Mouse (Mus musculus) C2C12 (cell line): ENCODE measurements around the gene Fam172a.

Experiments used
- CTCF ChIP-seq: IDR thresholded peaks from one replicate; pipeline ENCODE4 v1.5.1; 2011; ENCODE audit not compliant: control insufficient read depth, insufficient read depth, insufficient read length
- MAX ChIP-seq: IDR thresholded peaks from one replicate; pipeline ENCODE4 v1.6.1; 2011; ENCODE audit warnings: mild to moderate bottlenecking, control low read depth

DNA sequence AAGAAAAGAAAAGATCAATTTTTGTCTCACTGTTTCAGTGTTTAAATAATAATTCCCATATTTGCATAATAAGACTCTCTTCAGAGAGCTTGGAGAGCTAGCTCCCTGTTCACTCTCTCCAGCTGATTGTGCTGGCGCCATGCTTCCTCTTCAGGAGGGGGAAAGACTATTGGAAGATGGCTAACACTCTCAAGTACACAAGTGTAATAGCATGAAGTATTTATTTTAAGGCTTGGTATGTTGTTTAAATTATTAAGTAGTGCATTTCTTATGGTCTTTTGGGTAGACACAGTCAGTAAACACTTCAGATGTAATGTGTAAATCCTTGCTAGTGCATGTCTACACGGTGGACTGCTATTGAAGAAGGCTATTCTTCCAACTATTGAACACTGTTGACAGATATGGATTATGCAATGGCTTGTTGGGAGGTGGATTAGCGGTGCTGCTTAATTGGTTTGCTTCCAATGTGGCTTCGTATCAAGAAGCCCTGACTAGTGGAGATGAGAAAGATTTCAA, 422.1 kb downstream of the Fam172a start:
- TF ChIP-seq MAX (no peak), CTCF (no peak)
